Mouse (Mus musculus) ZHBTc4 (cell line): ENCODE data around the gene Setd1b.

ENCODE experiments used
- DNase-seq: peaks from one replicate; pipeline ENCODE4 v3.0.0-alpha.2; 2011; ENCODE audit warnings: low read depth, low spot score

The Setd1b gene

DNA sequence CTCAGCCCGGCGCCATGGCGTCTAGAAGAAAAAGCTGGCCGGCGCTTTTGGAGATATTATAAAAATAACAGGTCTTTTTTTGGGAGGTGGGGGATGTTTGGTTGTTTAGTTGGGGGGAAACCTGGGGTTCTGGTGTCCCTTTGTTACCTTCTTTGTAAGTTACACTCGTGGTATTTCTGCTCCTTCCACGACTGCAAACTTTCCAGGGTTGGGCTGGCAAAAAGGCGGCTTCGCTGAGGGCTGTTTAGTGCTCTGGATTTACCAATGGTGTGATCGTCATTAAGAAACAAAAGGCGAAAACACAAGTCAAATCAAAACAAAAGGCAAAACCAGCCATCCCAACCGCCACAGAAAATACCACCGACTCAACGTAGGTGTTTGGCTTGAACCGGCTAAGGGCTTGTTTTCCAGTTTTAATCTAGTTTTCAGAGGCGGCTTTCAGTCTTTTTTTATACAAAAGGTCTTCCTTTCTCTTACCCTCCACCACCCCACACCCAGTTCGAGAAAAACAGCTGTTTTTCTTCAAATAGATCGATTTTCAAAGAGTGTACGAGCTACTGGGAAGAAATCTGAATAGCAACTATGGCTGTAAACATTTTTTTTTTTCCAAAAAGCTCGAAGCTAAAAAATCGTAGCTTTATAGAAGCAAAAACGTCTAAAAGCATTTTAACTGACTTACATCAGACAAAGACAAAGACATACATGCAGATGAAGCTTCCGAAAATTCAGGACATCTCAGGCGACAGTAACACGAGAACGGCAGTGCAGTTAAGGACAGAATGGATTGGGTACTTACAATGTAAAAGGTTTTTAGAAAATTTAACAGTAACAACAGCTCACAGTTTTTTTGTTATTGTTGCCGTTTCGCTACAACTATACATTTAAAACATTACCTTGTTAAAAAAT is 2.0 kb upstream of the Setd1b start:
- DNase-seq = peak; percentile 63

DNA sequence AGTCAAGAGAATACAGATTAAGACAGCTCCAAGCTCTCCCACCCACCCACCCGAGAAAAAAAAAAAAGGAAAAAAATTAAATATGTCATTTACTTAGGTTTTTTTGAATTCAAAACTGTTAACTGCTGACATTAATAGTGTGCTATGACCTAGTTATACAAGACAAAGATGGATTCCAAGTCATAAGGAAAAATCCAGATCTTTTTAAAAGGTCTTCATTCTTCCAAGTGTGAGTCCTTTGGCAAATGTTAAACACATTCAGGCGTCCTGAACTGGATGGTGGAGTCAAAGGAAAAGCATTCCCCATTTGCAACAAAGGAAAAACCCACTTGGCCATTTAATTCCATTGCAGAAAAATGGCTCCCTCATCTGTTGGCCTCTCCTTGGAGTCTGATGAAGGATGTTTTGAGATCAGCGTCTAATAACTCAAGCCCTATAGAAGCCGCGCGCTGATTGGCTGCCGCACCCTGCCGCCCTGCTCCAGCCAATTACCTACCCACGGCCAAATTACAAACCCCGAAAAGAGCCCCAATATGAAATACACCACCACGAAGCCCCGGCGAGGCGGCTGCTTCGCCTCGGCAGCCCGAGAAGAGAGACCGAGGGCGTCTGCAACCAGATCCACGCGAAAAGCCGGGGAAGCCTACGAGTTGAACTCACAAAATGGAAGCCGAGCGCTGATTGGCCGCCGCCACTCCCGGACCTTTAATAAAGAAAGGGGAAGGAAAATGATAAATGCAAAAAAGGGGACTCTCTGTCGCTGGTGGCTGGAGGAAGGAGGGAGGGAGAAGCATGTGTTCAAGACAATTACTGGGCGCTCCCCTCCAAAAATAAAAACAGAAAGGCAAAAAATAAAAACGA is 1.1 kb upstream of the Setd1b start:
- DNase-seq = peak; percentile 81

DNA sequence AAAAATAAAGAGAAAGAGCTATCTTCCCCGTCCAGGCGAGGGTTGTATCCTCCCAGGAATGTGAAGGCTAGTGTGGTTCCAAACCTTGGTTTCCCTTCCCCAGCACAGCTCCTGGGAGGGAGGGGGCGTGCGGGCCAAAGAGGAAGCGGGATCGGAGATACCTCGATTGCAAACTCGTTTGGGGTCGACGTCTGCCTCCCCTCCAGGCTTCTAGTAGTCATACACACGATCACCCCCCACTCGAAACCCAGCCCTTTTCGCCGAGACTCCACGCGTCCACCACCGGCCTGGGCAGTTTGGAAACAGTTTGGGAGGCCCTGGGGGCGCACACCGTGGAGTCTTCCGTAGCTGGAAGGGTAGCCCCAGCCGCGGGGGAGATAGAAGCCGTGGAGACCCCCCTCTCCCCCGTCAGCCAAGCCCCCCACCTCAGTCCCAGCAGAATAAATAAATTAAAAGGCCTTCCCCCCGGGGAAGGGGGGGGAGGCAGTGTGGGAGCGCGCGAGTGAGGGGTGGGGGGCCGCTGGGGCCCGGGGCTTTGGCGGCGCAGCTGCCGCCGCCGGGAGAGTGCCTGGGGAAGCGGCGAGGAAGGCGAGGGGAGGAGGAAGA is 335 bp upstream of the Setd1b start:
- peak; percentile 64 for DNase-seq

DNA sequence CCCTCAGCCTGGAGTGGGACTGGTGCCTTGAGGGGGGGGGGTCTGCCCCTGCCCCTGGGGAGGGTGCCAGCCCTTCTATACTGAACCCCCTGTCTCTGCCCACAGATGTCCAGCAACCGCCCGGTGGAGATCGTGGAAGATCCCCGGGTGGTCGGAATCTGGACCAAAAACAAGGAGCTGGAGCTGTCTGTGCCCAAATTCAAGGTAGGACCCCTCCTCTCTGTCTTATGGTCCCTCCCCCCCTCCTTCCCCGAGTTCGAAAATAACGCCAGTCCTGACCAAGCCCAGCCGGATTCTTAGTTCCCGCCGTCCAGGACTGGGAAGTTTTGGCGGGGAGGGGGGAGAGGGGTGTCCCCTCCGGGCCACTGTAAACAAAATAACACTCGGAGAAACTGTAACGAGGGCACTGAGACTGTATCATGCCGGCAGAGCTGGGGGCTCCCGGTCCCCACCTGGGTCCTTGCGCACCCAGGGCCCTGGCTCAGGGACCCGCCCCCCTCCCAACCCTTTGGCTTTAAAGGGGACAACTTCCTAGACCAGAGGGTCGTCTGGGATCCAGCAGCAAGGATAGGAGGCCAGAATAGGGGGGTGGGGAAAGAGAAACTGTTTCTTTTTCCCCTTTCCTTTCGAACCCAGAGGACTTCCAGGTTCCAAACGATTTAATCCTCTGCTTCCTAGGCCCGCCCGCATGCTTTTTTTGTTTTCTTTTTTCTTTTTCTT is 1.4 kb downstream of the Setd1b start:
- DNase-seq = peak; percentile 54

DNA sequence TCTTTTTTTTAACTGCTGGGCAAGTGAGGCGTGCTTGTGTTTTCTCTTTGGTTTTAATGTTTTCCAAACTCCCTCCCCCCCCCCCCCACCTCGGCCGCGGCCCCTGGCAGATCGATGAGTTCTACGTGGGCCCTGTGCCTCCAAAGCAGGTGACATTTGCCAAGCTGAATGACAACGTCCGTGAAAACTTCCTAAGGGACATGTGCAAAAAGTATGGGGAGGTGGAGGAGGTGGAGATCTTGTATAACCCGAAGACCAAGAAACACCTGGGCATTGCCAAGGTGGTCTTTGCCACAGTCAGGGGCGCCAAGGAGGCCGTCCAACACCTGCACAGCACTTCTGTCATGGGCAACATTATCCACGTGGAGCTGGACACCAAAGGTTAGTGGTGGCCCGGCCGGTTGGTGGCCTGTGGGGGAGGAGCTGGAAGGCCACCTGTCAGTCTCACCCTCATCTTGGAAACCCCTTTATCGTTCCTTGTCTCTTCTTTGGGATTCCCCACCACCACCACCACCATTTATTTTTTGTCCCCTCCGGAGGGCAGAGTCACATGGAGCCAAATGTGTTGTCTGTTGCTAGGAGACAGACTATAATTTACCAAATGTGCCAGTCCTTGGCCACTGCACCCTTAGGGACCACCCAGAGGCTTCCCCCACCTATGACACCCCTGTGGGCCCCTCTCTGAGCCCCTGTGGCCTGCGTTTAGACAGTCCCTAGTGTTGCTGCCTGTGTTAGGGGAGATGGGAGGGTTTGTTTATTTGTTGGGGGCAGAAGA is 2.2 kb downstream of the Setd1b start:
- DNase-seq = no peak

DNA sequence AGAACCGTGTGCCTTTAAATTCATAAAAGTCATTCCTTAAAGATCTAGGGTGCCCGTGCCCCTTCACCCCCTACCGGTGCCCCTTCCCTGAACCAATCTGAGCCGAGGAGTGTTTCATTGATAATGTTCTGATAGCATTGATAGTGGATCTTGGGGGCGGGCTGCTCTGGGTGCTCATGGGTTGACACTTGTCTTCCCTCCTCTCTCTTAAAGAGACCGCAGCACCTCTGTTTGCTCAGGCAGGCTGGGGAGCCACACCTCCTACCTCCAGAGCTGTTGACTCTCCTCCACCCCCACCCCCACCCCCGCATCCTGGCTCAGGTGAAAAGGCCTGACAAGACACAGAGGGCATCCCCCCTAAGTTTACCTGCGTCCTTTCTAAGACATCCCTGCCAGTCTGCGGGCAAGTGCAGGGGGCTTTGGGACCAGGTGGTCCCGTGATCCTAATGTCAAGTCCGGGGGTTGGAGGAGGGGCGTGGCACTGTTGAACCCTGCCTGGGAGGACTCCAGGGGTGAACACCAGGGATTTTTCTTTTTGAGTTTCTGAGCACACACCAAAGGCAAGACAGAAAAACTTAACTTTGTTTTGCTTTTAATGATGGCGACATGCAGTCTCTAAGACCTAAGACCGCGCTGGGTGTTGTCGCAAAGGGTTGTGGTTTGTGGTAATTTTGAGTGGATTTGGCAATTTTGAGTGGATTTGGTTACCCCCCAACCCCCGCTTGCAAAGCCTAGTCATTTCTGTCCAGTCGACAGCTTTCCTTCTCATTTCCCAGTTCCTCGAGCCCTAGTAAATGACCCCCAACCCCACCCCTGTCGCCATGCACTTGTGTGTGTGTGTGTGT is 3.0 kb downstream of the Setd1b start:
- no peak for DNase-seq

DNA sequence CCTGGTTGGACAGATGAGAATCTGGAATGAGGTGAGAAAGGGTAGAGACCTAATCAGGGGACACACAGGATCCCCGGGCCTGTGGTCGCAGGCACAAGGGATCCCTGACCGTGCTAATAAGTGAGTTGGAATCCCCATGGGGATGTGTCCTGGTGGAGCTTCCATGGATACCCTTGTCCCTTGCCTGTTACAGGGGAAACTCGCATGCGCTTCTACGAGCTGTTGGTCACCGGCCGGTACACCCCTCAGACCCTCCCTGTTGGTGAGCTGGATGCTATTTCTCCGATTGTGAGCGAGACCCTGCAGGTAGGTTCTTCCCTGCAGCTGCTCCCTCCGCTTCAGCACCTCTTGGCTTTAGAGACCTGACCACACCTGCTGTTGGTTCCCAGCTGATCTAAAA is 4.4 kb downstream of the Setd1b start:
- DNase-seq = no peak

DNA sequence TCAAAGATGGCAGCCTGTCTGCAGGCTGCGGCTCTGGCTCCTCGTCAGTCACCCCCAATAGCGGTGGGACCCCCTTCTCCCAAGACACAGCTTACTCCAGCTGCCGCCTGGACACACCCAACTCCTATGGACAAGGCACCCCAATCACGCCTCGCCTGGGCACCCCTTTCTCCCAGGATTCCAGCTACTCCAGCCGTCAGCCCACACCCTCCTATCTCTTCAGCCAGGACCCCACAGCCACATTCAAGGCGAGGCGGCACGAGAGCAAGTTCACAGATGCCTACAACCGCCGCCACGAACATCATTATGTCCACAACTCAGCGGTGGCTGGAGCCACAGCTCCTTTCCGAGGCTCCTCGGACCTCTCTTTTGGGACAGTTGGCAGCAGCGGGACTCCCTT is 5.6 kb downstream of the Setd1b start:
- DNase-seq = no peak

DNA sequence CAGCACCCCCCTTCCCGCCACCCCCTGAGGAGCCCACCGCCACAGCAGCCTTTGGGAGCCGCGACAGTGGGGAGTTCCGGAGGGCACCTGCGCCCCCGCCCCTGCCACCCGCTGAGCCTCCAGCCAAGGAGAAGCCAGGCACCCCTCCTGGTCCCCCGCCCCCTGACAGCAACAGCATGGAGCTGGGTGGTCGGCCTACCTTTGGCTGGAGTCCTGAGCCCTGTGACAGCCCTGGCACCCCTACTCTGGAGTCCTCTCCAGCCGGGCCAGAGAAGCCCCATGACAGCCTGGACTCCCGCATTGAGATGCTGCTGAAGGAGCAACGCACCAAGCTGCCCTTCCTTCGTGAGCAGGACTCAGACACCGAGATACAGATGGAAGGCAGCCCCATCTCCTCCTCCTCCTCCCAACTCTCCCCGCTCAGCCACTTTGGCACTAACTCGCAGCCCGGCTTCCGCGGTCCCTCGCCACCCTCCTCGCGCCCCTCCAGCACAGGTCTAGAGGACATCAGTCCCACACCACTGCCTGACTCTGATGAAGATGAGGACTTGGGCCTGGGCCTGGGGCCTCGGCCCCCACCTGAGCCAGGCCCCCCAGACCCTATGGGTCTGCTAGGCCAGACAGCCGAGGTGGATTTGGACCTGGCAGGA is 6.2 kb downstream of the Setd1b start:
- DNase-seq = no peak

DNA sequence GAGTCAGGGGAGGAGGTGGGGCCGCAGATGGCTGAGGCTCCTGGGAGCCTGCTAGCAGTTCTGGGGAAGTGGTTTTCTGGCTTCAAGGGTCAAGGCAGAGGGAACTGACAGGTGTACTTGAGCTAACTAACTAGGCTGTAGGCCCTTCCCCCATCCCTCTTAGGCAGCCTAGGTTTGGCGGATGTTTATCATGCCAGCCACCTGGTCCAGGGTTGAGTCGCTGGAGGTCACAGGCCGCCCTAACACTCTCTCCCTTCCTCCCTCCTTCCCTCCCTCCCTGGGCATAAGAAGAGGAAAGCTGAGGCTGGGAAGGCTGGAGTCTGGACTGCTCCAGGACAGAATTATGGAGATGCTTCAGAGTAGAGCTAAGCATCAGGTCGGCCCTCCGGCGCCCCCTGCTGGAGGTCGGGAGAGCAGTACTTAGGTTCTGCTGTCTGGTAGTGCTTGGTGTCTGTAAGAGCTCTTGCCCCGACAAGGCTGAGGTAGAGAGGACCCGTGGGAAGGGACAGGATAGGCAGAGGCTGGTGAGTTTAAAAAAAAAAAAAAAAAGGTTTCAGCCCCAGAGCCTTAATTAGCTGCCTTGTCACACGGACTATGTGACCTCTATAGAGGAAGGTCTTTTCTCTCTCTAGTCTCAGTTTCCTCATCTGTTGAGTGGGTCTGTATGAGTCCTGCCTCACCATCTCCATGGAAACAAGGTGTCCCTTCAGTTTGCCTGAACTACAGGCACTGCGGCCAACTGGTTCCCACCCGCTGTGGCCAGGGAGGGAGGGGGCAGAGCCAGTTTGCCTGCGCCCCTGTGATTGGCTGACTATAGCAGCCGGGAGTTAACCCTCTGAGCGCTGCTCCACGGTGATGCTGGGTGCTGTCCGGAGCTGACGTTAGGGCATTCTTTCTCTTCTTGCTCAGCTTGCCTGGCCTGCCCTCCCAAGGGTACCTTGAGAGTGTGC is 7.7 kb downstream of the Setd1b start:
- DNase-seq = peak; percentile 95

DNA sequence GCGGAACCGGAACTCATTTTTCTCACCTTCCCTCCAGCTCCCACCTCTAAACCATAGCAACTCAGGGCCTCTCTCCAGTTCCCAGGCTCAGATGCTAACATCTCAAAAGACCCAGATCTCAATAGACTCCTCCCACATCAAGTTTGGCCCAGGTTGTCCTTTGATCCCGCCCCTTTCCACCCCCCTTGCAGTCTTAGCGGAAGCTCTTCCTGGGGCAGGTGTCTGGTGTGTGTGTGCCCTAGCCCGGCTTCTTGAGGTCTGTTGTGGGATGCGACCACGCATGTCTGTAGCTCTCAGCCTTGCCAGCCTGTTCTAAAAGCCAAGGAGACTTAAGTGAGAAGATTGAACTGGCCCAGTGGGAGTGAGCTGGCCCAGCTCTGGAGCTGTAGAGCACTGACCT is 8.6 kb downstream of the Setd1b start:
- peak; percentile 79 for DNase-seq

DNA sequence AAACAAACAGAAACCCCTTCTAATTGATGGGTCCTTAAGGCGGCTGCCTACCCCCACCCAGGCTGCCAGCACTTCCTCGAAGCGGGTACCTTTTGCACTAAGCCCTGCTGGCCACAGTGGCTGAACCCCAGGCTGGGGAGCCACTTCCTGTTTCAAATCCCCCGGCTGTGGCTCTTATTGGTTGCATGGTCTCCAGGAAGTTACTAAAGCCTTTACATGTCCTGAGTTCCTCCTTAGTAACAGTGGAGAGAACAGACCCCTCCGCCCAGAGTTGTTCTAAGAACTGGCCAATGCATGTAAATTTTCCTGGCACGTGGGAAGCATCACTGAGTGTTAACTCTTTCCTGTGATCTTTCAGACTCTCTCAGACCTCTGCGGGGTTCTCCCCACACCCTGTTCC is 9.1 kb downstream of the Setd1b start:
- peak; percentile 89 for DNase-seq

DNA sequence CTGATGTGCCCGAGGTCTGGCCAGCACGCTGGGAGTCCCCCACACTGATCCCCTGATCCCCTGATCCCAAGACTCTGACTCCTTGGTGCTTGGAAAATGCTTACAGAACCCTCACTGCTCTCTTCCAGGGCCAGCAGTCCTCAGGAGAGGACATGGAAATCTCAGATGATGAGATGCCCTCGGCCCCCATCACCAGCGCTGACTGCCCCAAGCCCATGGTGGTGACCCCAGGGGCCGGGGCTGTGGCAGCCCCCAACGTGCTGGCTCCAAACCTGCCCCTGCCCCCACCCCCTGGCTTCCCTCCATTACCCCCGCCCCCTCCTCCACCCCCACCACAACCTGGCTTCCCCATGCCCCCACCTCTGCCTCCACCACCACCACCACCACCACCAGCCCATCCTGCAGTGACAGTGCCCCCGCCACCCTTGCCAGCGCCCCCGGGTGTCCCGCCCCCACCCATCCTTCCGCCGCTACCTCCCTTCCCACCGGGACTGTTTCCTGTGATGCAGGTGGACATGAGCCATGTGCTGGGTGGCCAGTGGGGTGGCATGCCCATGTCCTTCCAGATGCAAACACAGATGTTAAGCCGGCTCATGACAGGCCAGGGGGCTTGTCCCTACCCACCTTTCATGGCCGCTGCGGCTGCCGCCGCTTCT is 9.8 kb downstream of the Setd1b start:
- DNase-seq = no peak

DNA sequence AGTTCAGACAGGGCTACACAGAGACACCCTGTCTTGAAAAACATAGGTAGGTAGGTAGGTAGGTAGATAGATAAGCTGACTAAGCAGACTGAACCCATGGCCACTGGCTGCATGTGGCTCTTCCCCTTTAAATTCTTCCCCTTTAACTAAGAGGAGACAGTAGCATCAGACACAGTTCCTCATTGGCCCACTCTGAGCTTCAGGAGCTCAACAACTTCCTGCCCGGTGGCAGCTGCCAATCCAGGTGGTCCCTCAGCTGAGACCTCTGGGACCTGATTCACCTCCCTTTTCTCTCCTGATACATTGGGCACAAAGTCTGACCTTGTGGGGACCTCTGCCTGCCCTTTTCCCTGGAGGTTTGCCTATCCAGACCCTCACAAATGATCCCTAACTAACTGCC is 10.9 kb downstream of the Setd1b start:
- no peak for DNase-seq

DNA sequence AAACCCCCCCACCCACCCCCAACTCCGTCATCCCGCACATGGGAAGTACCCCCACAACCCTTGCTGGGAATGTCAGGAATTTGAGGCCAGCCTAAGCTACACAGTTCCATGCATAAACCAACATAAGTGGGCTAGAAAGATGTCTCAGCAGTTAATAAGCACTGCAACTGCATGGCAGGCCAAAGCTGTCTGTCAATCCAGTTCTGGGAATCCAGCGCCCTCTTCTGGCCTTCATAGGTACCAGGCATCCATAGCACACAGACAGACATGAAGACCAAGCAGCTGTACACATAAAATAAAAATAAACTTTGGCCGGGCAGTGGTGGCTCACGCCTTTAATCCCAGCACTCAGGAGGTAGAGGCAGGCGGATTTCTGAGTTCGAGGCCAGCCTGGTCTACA is 13.4 kb downstream of the Setd1b start:
- peak; percentile 84 for DNase-seq

DNA sequence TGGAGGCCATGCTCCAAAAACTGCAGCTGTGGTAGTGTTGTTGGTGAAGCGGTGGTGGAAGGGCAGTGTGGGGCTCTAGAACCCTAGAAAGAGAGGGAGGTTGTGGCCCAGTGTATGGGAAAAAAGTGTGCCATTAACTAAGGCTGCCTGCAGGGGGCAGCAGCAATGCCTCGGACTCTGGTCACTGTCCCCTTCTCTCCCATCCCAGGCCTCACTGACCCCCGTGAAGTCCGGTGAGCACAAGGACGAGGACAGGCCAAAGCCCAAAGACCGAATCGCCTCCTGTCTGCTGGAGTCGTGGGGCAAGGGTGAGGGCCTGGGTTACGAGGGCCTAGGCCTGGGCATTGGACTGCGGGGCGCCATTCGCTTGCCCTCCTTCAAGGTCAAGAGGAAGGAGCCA is 14.8 kb downstream of the Setd1b start:
- peak; percentile 48 for DNase-seq

DNA sequence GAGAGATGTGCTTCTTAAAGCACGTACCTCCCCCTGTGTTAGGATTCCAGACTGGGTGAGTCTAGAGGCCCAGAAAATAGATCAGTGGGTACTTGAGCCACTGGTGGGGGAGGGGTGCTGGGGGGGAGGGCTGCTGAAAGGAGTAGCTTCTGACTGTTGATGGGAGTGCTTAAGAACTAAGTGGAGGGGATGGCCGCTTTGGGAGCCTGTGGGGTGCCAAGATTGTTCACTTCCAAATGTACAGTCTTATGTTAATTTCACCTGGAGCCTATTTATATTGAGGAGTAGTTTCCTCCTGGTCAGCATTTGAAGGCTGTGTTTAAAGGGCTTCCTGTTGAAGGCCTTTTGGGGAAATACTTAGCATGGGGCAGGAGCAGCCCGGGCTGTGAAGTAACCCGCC is 16.0 kb downstream of the Setd1b start:
- peak; percentile 99 for DNase-seq

DNA sequence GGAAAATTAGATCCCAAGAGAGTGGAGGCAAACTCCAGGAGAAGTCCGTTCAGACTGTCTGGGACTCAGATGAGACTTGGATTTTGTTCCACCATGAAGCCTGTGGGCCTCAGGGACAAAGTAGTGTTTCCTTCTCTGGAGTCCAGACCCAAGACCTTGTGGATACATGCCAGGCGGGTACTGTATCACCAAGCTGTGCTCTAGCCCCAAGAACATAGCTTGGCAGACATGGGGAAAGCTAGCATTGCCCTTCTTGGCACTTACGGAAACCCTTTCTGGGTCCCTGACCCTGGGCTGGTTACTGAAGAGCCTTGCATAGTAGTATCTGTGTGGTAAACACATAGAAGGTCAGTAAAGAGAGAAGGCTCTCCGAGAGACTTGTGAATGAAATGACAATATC is 17.5 kb downstream of the Setd1b start:
- DNase-seq = no peak
